Mouse (Mus musculus): ENCODE results near the gene Cfap77. TPM values are rescaled to one million over a fixed set of nuclear protein-coding genes. Genes with fewer than 3 reads are reported as not detected.

Cfap77 gene
- polyA plus RNA-seq, 2 experiments: 0.29 to 0.88 TPM

DNA sequence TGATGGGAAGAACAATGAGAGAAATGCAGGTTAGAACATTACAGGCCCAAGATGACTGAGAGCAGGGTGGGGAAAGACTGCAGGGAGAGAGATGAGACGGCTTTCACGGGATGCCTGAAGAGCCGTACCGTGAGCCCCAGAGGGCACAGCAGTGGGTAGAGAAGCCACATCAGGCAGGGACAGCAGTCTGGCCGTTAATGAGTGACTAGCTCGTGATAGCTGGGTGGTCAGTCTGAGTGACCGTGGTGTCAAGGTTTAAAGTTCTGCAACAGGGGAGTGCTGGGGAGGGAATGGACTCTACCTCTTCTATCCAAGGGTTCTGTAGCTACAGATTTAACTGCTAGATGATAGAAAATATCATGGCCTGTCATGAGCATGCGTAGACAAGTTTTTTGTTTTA is 19.2 kb downstream of the Cfap77 start:
- no peaks in the 10 kb centered on the region for H3K9me3 ChIP-seq (ENCODE audit: control insufficient read depth, low read length)
- no peak for ATAC-seq (ENCODE audit: low FRiP score, low read depth)
- peaks cover 27% of the 10 kb centered on the region for H3K27me3 ChIP-seq (ENCODE audit: control insufficient read depth, insufficient read depth, low read length)

DNA sequence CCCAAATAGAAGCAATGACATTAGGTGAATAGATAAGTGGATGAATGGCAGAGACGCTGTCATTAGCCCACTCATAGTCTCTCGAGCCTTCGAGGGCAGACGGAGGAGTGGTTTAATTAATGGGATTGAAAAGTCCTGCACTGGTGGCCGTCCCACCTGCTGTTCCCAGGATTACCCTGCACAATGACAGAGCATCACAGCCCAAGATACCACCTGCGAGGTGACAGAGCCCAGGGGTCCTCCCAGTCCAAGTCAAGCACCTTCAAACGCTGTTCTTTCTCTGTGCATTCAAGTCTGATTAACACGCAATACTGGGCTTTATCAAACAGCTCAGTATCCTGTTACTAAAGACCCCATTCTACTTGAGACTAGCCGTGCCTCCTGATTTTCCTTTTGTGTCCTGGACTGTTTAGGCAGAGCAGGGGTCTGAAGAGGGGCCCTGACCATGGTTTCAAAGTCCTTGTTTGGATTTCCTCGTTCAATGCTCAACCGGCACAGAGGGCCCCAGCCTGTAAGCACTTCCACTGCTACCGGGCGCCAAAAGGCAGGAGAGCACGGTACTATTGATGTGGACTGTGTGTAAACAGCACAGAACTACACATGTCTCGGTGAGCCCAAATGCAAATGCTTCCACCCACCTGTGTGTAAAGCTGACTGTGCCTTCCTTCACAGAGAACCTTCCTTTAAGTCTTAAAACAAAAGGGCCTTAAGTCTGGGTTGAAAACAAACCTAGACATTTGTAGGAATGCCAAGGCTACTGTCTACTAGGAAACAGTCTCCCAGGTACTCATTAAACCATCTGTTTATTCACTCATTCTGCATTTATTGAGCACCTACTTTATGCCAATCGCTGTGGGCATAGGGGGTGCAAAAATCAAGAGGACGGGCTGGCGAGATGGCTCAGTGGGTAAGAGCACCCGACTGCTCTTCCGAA is 20.1 kb downstream of the Cfap77 start:
- no peak for TF ChIP-seq POLR2A (IDR thresholded peaks at IDR 0.05; ENCODE audit: borderline replicate concordance, extremely low read depth, insufficient read depth, insufficient read length)
- H3K36me3 ChIP-seq (ENCODE audit: control insufficient read depth, insufficient read depth, low read length): no peaks in the 10 kb centered on the region
- no peak for ATAC-seq (ENCODE audit: low FRiP score, low read depth)

More for the DNA sequence above, 19.2 kb downstream of the Cfap77 start:
- Histone ChIP-seq H3K4me3 (replicated peaks; ENCODE audit: low read length) (no peak overlapping the region), H3K27ac (replicated peaks; ENCODE audit: low read depth, low read length) (no peak overlapping the region), H3K4me1 (ENCODE audit: control insufficient read depth, insufficient read depth, low read length) (no peaks in the 10 kb centered on the region), H3K9ac (ENCODE audit: low read depth, low read length, severe bottlenecking) (no peak overlapping the region), H3K4me2 (replicated peaks; ENCODE audit: low read depth, low read length, severe bottlenecking) (no peak overlapping the region), H3K36me3 (ENCODE audit: control insufficient read depth, insufficient read depth, low read length) (no peaks in the 10 kb centered on the region)
- WGBS: 66% methylated on average over 8 of the region's 8 CpGs
- DNase-seq (ENCODE audit: low spot score): no peak
- TF ChIP-seq POLR2A (IDR thresholded peaks at IDR 0.05; ENCODE audit: borderline replicate concordance, extremely low read depth, insufficient read depth, insufficient read length): no peak

DNA sequence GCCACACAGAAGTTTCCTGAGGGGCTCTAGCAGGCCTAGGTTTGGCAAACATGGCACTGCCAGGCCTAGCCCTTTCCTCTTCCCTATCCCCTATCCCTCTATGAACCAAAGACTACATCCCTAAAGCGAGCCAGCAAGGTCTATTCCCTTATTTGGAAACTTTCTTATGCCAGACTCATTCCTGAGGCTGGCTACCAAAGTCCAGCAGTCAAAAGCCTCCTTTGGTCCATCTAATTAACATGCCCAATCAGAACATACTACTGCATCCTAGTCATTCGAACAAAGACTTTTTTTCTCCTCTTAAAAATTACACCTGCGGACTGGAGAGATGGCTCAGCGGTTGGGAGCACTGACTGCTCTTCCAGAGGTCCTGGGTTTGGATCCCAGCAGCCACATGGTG is 22.9 kb downstream of the Cfap77 start:
- no peak for DNase-seq (ENCODE audit: low spot score)
- Histone ChIP-seq H3K9ac (ENCODE audit: low read depth, low read length, severe bottlenecking) (no peak overlapping the region), H3K27ac (replicated peaks; ENCODE audit: low read depth, low read length) (no peak overlapping the region), H3K4me2 (replicated peaks; ENCODE audit: low read depth, low read length, severe bottlenecking) (no peak overlapping the region), H3K27me3 (ENCODE audit: control insufficient read depth, insufficient read depth, low read length) (no peaks in the 10 kb centered on the region), H3K4me1 (ENCODE audit: control insufficient read depth, insufficient read depth, low read length) (no peaks in the 10 kb centered on the region), H3K36me3 (ENCODE audit: control insufficient read depth, insufficient read depth, low read length) (no peaks in the 10 kb centered on the region), H3K4me3 (replicated peaks; ENCODE audit: low read length) (no peak overlapping the region), H3K9me3 (ENCODE audit: control insufficient read depth, low read length) (no peaks in the 10 kb centered on the region)
- WGBS: 86% methylated on average over 4 of the region's 4 CpGs
- ATAC-seq (ENCODE audit: low FRiP score, low read depth): no peak
- TF ChIP-seq POLR2A (IDR thresholded peaks at IDR 0.05; ENCODE audit: borderline replicate concordance, extremely low read depth, insufficient read depth, insufficient read length): no peak

More for the DNA sequence above, 20.1 kb downstream of the Cfap77 start:
- Histone ChIP-seq H3K9ac (ENCODE audit: low read depth, low read length, severe bottlenecking) (no peak overlapping the region), H3K9me3 (ENCODE audit: control insufficient read depth, low read length) (no peaks in the 10 kb centered on the region), H3K27me3 (ENCODE audit: control insufficient read depth, insufficient read depth, low read length) (peaks cover 18% of the 10 kb centered on the region), H3K4me1 (ENCODE audit: control insufficient read depth, insufficient read depth, low read length) (no peaks in the 10 kb centered on the region), H3K4me2 (replicated peaks; ENCODE audit: low read depth, low read length, severe bottlenecking) (no peak overlapping the region), H3K27ac (replicated peaks; ENCODE audit: low read depth, low read length) (no peak overlapping the region), H3K4me3 (replicated peaks; ENCODE audit: low read length) (no peak overlapping the region)
- no peak for DNase-seq (ENCODE audit: low spot score)
- WGBS: 67% methylated on average over 20 of the region's 20 CpGs

DNA sequence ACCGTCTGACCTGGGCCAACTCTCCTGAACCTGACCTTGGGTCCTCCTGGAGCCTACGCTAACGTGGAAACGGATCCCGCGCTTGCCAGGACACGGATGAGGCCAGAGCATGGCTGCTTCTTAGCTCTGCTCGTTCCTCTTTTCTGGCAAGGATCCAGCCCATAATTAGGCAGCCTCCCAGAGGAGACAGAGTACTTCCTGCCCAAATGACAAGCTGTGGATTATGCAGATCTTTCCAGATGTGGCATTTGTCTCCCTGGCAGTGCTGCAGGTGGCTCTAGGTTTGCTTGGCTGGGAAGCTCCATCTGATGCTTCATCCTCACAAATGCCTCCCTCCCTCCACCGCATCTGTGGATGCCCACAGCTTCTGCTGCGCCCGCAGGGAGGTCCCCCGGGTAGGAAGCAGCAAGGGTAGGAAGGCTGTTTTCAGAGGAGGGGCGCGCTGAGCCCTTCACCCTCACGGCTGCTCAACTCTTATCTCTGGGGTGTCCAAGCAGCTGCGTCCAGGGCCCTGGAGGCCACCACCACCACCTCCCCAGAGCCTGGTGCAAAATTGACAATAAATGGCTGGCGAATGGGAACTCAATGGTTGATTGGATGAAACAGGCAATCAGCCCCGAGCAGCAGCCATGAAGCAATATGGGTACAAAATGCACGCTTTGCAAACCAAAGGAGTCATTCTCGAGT is 24.7 kb downstream of the Cfap77 start:
- TF ChIP-seq POLR2A (IDR thresholded peaks at IDR 0.05; ENCODE audit: borderline replicate concordance, extremely low read depth, insufficient read depth, insufficient read length): no peak
- H3K9me3 ChIP-seq (ENCODE audit: control insufficient read depth, low read length): no peaks in the 10 kb centered on the region
- no peak for ATAC-seq (ENCODE audit: low FRiP score, low read depth)
- H3K27me3 ChIP-seq (ENCODE audit: control insufficient read depth, insufficient read depth, low read length): no peaks in the 10 kb centered on the region
- H3K4me3 ChIP-seq (replicated peaks; ENCODE audit: low read length): no peak overlapping the region
- no peak overlapping the region for H3K9ac ChIP-seq (ENCODE audit: low read depth, low read length, severe bottlenecking)
- H3K36me3 ChIP-seq (ENCODE audit: control insufficient read depth, insufficient read depth, low read length): no peaks in the 10 kb centered on the region
- DNase-seq (ENCODE audit: low spot score): no peak
- H3K27ac ChIP-seq (replicated peaks; ENCODE audit: low read depth, low read length): no peak overlapping the region
- no peak overlapping the region for H3K4me2 ChIP-seq (replicated peaks; ENCODE audit: low read depth, low read length, severe bottlenecking)
- 44% methylated on average over 20 of the region's 20 CpGs for WGBS
- H3K4me1 ChIP-seq (ENCODE audit: control insufficient read depth, insufficient read depth, low read length): no peaks in the 10 kb centered on the region

DNA sequence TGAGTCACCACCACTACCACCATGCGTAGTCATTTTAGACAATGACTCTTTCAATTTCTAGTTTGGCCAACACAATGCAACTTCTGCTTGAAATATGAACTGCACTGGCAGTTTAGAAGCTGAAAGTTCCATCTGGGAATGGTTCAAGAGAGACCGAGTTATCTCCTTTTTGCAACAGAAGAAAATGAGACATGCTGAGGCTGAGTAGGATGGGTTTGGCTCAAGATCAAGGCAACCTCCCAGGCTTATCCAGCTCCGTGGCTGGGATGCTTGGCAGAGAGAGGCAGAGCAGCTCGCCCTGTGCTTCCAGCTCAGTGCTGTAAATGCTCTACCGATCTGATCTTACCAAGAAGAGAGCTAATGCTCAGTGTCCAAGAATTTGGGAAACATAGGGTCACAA is 29.6 kb downstream of the Cfap77 start:
- no peak overlapping the region for H3K9ac ChIP-seq (ENCODE audit: low read depth, low read length, severe bottlenecking)
- WGBS: 78% methylated on average over 5 of the region's 5 CpGs
- H3K27me3 ChIP-seq (ENCODE audit: control insufficient read depth, insufficient read depth, low read length): no peaks in the 10 kb centered on the region; the same call in 1 of the 2 replicates
- no peak overlapping the region for H3K27ac ChIP-seq (replicated peaks; ENCODE audit: low read depth, low read length)
- no peaks in the 10 kb centered on the region for H3K4me1 ChIP-seq (ENCODE audit: control insufficient read depth, insufficient read depth, low read length)
- H3K4me2 ChIP-seq (replicated peaks; ENCODE audit: low read depth, low read length, severe bottlenecking): no peak overlapping the region
- H3K9me3 ChIP-seq (ENCODE audit: control insufficient read depth, low read length): no peaks in the 10 kb centered on the region
- no peak for DNase-seq (ENCODE audit: low spot score)
- H3K36me3 ChIP-seq (ENCODE audit: control insufficient read depth, insufficient read depth, low read length): no peaks in the 10 kb centered on the region
- H3K4me3 ChIP-seq (replicated peaks; ENCODE audit: low read length): no peak overlapping the region
- no peak for ATAC-seq (ENCODE audit: low FRiP score, low read depth)
- TF ChIP-seq POLR2A (IDR thresholded peaks at IDR 0.05; ENCODE audit: borderline replicate concordance, extremely low read depth, insufficient read depth, insufficient read length): no peak
